Mouse (Mus musculus): Measurements from ENCODE around the gene Supt16. TPM values are rescaled to one million over a fixed set of nuclear protein-coding genes. Genes with fewer than 3 reads are reported as not detected.
A peak's percentile ranks its signal among the peaks of the same experiment; 100 is the strongest.

Gene Supt16
- polyA plus RNA-seq (2012; rRNA removed) (15.4 and 25.2 TPM in 2 replicates), polyA plus RNA-seq (2014; fragmentation: Nextera tagmentation; extraction: Ambion mirVana) (35.6 and 39.9 TPM in 2 replicates)

- Histone ChIP-seq H3K27ac (peak within 1 kb of the TSS; percentile 86), H3K9me3 (ENCODE audit: control insufficient read depth, low read length) (no peaks in the 10 kb centered on the region), H3K4me3 (ENCODE audit: insufficient read depth in 1 of 2, low read depth in 2 of 2, low read length in 2 of 2) (peak within 1 kb of the TSS; percentile 83 to 91), H3K36me3 (replicated peaks; ENCODE audit: control insufficient read depth, insufficient read depth, low read depth) (peaks cover 26% of the 10 kb centered on the region), H3K4me1 (replicated peaks; ENCODE audit: control insufficient read depth in 2 of 2, insufficient read depth in 2 of 2, low read length in 1 of 2) (peaks cover 27 to 28% of the 10 kb centered on the region in 2 experiments), H3K27me3 (ENCODE audit: control insufficient read depth, insufficient read depth, low read length) (no peaks in the 10 kb centered on the region), H3K4me2 (ENCODE audit: low read depth) (peak within 1 kb of the TSS; percentile 93), H3K9ac (replicated peaks) (peak within 1 kb of the TSS; percentile 98)
- under 1% methylated on average over 59 of the region's 59 CpGs for WGBS (ENCODE audit: insufficient replicate concordance)
- DNase-seq (ENCODE audit: low read depth in 3 of 3, low spot score in 3 of 3) (peak; percentile 62 to 68 (median 67)), ATAC-seq (ENCODE audit: insufficient read depth) (peak; percentile 90)
- TF ChIP-seq EP300 (IDR thresholded peaks at IDR 0.05; ENCODE audit: low read depth) (peak; percentile 51), CTCF (IDR thresholded peaks at IDR 0.05; ENCODE audit: low read depth) (no peak)
Measured at GRCm38 (mm10) chr14:52197156-52197878, at the start of gene Supt16. Gene Supt16 (minus strand): TSS chr14:52197416.

- H3K36me3 ChIP-seq (replicated peaks; ENCODE audit: control insufficient read depth, insufficient read depth, low read depth): no peaks in the 10 kb centered on the region
- H3K4me2 ChIP-seq (ENCODE audit: low read depth): no peak overlapping the region
- TF ChIP-seq EP300 (IDR thresholded peaks at IDR 0.05; ENCODE audit: low read depth): no peak
- TF ChIP-seq CTCF (IDR thresholded peaks at IDR 0.05; ENCODE audit: low read depth): no peak
- H3K9ac ChIP-seq (replicated peaks): no peak overlapping the region
- H3K4me1 ChIP-seq (replicated peaks; ENCODE audit: control insufficient read depth in 2 of 2, insufficient read depth in 2 of 2, low read length in 1 of 2): peaks cover 6 to 17% of the 10 kb centered on the region in 2 experiments
- DNase-seq (ENCODE audit: low read depth in 3 of 3, low spot score in 3 of 3): no peak
- H3K4me3 ChIP-seq (ENCODE audit: insufficient read depth in 1 of 2, low read depth in 2 of 2, low read length in 2 of 2): no peak overlapping the region
- WGBS (ENCODE audit: insufficient replicate concordance): 60% methylated on average over 4 of the region's 4 CpGs
- H3K9me3 ChIP-seq (ENCODE audit: control insufficient read depth, low read length): no peaks in the 10 kb centered on the region
- no peaks in the 10 kb centered on the region for H3K27me3 ChIP-seq (ENCODE audit: control insufficient read depth, insufficient read depth, low read length)
- ATAC-seq (ENCODE audit: insufficient read depth): no peak
- H3K27ac ChIP-seq: no peak overlapping the region
Measured at GRCm38 (mm10) chr14:52246129-52246528, 48.9 kb upstream of the Supt16 start.

- H3K9ac ChIP-seq (replicated peaks): peak overlapping the region; percentile 76
- H3K4me3 ChIP-seq (ENCODE audit: insufficient read depth in 1 of 2, low read depth in 2 of 2, low read length in 2 of 2): peak overlapping the region; percentile 80 to 81
- no peaks in the 10 kb centered on the region for H3K9me3 ChIP-seq (ENCODE audit: control insufficient read depth, low read length)
- 7% methylated on average over 7 of the region's 7 CpGs for WGBS (ENCODE audit: insufficient replicate concordance)
- peak overlapping the region; percentile 58 for H3K27ac ChIP-seq
- peaks cover 6 to 17% of the 10 kb centered on the region in 2 experiments for H3K4me1 ChIP-seq (replicated peaks; ENCODE audit: control insufficient read depth in 2 of 2, insufficient read depth in 2 of 2, low read length in 1 of 2)
- peak overlapping the region; percentile 86 for H3K4me2 ChIP-seq (ENCODE audit: low read depth)
- no peaks in the 10 kb centered on the region for H3K36me3 ChIP-seq (replicated peaks; ENCODE audit: control insufficient read depth, insufficient read depth, low read depth)
- DNase-seq (ENCODE audit: low read depth in 3 of 3, low spot score in 3 of 3) (no peak), ATAC-seq (ENCODE audit: insufficient read depth) (peak; percentile 54; the same call in 1 of the 2 replicates)
- H3K27me3 ChIP-seq (ENCODE audit: control insufficient read depth, insufficient read depth, low read length): no peaks in the 10 kb centered on the region
- TF ChIP-seq CTCF (IDR thresholded peaks at IDR 0.05; ENCODE audit: low read depth): no peak
- no peak for TF ChIP-seq EP300 (IDR thresholded peaks at IDR 0.05; ENCODE audit: low read depth)
Measured at GRCm38 (mm10) chr14:52244690-52245042, 47.5 kb upstream of the Supt16 start.

- H3K9me3 ChIP-seq (ENCODE audit: control insufficient read depth, low read length): no peaks in the 10 kb centered on the region
- TF ChIP-seq EP300 (IDR thresholded peaks at IDR 0.05; ENCODE audit: low read depth) (no peak), CTCF (IDR thresholded peaks at IDR 0.05; ENCODE audit: low read depth) (no peak)
- peak; percentile 99 for ATAC-seq (ENCODE audit: insufficient read depth)
Measured at GRCm38 (mm10) chr14:52244041-52244689, 46.9 kb upstream of the Supt16 start.

GRCm38 (mm10) chr14:52236216-52236615, 39.0 kb upstream of the Supt16 start:
- ATAC-seq (ENCODE audit: insufficient read depth) (no peak), DNase-seq (ENCODE audit: low read depth in 3 of 3, low spot score in 3 of 3) (no peak)
- Histone ChIP-seq H3K4me2 (ENCODE audit: low read depth) (no peak overlapping the region), H3K4me3 (ENCODE audit: insufficient read depth in 1 of 2, low read depth in 2 of 2, low read length in 2 of 2) (no peak overlapping the region), H3K9ac (replicated peaks) (no peak overlapping the region), H3K4me1 (replicated peaks; ENCODE audit: control insufficient read depth in 2 of 2, insufficient read depth in 2 of 2, low read length in 1 of 2) (no peaks in the 10 kb centered on the region; a peak in 1 of 4 replicates), H3K36me3 (replicated peaks; ENCODE audit: control insufficient read depth, insufficient read depth, low read depth) (peaks cover 46% of the 10 kb centered on the region), H3K9me3 (ENCODE audit: control insufficient read depth, low read length) (no peaks in the 10 kb centered on the region), H3K27me3 (ENCODE audit: control insufficient read depth, insufficient read depth, low read length) (no peaks in the 10 kb centered on the region), H3K27ac (no peak overlapping the region)
- 65% methylated on average over 1 of the region's 1 CpGs for WGBS (ENCODE audit: insufficient replicate concordance)
- TF ChIP-seq CTCF (IDR thresholded peaks at IDR 0.05; ENCODE audit: low read depth) (no peak), EP300 (IDR thresholded peaks at IDR 0.05; ENCODE audit: low read depth) (no peak)

More at GRCm38 (mm10) chr14:52244041-52244689, 46.9 kb upstream of the Supt16 start:
- H3K27ac ChIP-seq: peak overlapping the region; percentile 31
- H3K27me3 ChIP-seq (ENCODE audit: control insufficient read depth, insufficient read depth, low read length): no peaks in the 10 kb centered on the region
- H3K9ac ChIP-seq (replicated peaks): peak overlapping the region; percentile 80
- under 1% methylated on average over 32 of the region's 32 CpGs for WGBS (ENCODE audit: insufficient replicate concordance)
- peaks cover 6 to 17% of the 10 kb centered on the region in 2 experiments for H3K4me1 ChIP-seq (replicated peaks; ENCODE audit: control insufficient read depth in 2 of 2, insufficient read depth in 2 of 2, low read length in 1 of 2)
- H3K4me2 ChIP-seq (ENCODE audit: low read depth): peak overlapping the region; percentile 86
- peak; percentile 100 for DNase-seq (ENCODE audit: low read depth in 3 of 3, low spot score in 3 of 3)
- H3K4me3 ChIP-seq (ENCODE audit: insufficient read depth in 1 of 2, low read depth in 2 of 2, low read length in 2 of 2): peak overlapping the region; percentile 80 to 81
- H3K36me3 ChIP-seq (replicated peaks; ENCODE audit: control insufficient read depth, insufficient read depth, low read depth): no peaks in the 10 kb centered on the region
